Mouse (Mus musculus): Measurements from ENCODE around the gene Usp39. TPM values are rescaled to one million over a fixed set of nuclear protein-coding genes. Genes with fewer than 3 reads are reported as not detected.

Gene Usp39
- polyA plus RNA-seq, 1 experiment, result 55.4 TPM

GRCm38 (mm10) chr6:72273153-72273552 lies 71.8 kb downstream of the Usp39 start:
- TF ChIP-seq TCF12 (IDR thresholded peaks at IDR 0.05; ENCODE audit: insufficient read depth, poor library complexity, severe bottlenecking), result no peak
- no peak for TF ChIP-seq REST (IDR thresholded peaks at IDR 0.05; ENCODE audit: insufficient read depth, insufficient read length)
- no peak for TF ChIP-seq MYOD1 (IDR thresholded peaks at IDR 0.05; ENCODE audit: control insufficient read depth in 1 of 3, insufficient read length in 2 of 3, low read depth in 2 of 3)
- TF ChIP-seq TCF3 (IDR thresholded peaks at IDR 0.05; ENCODE audit: insufficient read length, low read depth), result no peak
- TF ChIP-seq USF1 (IDR thresholded peaks at IDR 0.05; ENCODE audit: low read depth), result no peak
- no peak for TF ChIP-seq MAX (IDR thresholded peaks at IDR 0.05; ENCODE audit: low read depth)
- no peak for TF ChIP-seq SRF (IDR thresholded peaks at IDR 0.05; ENCODE audit: control insufficient read depth, insufficient read length, low read depth)
- TF ChIP-seq E2F4 (IDR thresholded peaks at IDR 0.05; ENCODE audit: insufficient read depth), result no peak
- no peak for TF ChIP-seq POLR2AphosphoS2 (IDR thresholded peaks at IDR 0.05; ENCODE audit: insufficient read length, low read depth)
- TF ChIP-seq MYOG (IDR thresholded peaks at IDR 0.05; ENCODE audit: control insufficient read depth in 1 of 3, insufficient read depth in 1 of 3, insufficient read length in 2 of 3, low read depth in 2 of 3), result no peak
- TF ChIP-seq CEBPB (IDR thresholded peaks at IDR 0.05; ENCODE audit: insufficient read depth, poor library complexity, severe bottlenecking), result no peak
- TF ChIP-seq POLR2A (IDR thresholded peaks at IDR 0.05; ENCODE audit: insufficient read length, low read depth), result no peak
- H3K27me3 ChIP-seq (ENCODE audit: control insufficient read depth, insufficient read depth, insufficient read length), result no peaks in the 10 kb centered on the region

DNA sequence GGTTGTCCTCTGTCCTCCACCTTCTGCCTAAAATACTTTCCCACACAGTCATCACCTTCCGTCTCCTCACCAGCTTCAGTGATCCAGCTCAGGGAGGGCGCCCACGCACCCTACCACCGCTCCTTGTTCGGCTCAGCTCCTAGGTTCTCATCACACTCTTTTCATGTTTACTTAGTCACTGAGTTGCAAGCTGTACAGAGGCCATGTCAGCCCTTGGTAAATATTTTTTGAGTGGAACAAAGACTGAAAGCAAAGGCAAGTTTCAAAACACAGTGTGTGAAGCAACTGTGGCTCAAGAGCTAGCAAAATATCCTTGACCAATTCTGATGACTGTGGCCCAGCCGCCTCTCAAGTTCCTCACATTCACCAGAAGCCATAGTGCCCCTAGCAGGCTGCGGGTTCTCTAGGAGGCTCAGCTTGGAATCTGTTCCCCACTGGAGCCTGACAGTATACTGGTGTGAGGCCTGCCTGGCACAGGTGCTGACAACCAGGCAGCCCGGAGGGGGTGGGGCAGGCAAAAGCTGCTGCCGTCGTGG lies 72.8 kb downstream of the Usp39 start:
- Histone ChIP-seq H3K79me2 (ENCODE audit: control insufficient read depth, insufficient read depth) (no peaks in the 10 kb centered on the region), H3K36me3 (ENCODE audit: control insufficient read depth, insufficient read depth) (no peaks in the 10 kb centered on the region), H3ac (ENCODE audit: control insufficient read depth, insufficient read length) (no peak overlapping the region), H3K27me3 (ENCODE audit: control insufficient read depth, insufficient read depth, insufficient read length) (no peaks in the 10 kb centered on the region), H3K4me3 (no peak overlapping the region), H3K4me2 (ENCODE audit: low read depth) (no peak overlapping the region)
- no peak for TF ChIP-seq SRF (IDR thresholded peaks at IDR 0.05; ENCODE audit: control insufficient read depth, insufficient read length, low read depth)
- no peak for TF ChIP-seq REST (IDR thresholded peaks at IDR 0.05; ENCODE audit: insufficient read depth, insufficient read length)
- no peak for TF ChIP-seq TCF12 (IDR thresholded peaks at IDR 0.05; ENCODE audit: insufficient read depth, poor library complexity, severe bottlenecking)
- no peak for TF ChIP-seq E2F4 (IDR thresholded peaks at IDR 0.05; ENCODE audit: insufficient read depth)
- TF ChIP-seq TCF3 (IDR thresholded peaks at IDR 0.05; ENCODE audit: insufficient read length, low read depth), result no peak
- no peak for TF ChIP-seq CEBPB (IDR thresholded peaks at IDR 0.05; ENCODE audit: insufficient read depth, poor library complexity, severe bottlenecking)
- TF ChIP-seq MYOG (IDR thresholded peaks at IDR 0.05; ENCODE audit: control insufficient read depth in 1 of 3, insufficient read depth in 1 of 3, insufficient read length in 2 of 3, low read depth in 2 of 3), result no peak
- TF ChIP-seq MAX (IDR thresholded peaks at IDR 0.05; ENCODE audit: low read depth), result no peak
- no peak for TF ChIP-seq POLR2A (IDR thresholded peaks at IDR 0.05; ENCODE audit: insufficient read length, low read depth)
- no peak for TF ChIP-seq MYOD1 (IDR thresholded peaks at IDR 0.05; ENCODE audit: control insufficient read depth in 1 of 3, insufficient read length in 2 of 3, low read depth in 2 of 3)
- TF ChIP-seq POLR2AphosphoS2 (IDR thresholded peaks at IDR 0.05; ENCODE audit: insufficient read length, low read depth), result no peak
- no peak for TF ChIP-seq USF1 (IDR thresholded peaks at IDR 0.05; ENCODE audit: low read depth)

More at GRCm38 (mm10) chr6:72273153-72273552, 71.8 kb downstream of the Usp39 start:
- Histone ChIP-seq H3K36me3 (ENCODE audit: control insufficient read depth, insufficient read depth) (no peaks in the 10 kb centered on the region), H3K4me3 (no peak overlapping the region), H3K4me2 (ENCODE audit: low read depth) (no peak overlapping the region), H3K79me2 (ENCODE audit: control insufficient read depth, insufficient read depth) (no peaks in the 10 kb centered on the region), H3ac (ENCODE audit: control insufficient read depth, insufficient read length) (no peak overlapping the region)

DNA sequence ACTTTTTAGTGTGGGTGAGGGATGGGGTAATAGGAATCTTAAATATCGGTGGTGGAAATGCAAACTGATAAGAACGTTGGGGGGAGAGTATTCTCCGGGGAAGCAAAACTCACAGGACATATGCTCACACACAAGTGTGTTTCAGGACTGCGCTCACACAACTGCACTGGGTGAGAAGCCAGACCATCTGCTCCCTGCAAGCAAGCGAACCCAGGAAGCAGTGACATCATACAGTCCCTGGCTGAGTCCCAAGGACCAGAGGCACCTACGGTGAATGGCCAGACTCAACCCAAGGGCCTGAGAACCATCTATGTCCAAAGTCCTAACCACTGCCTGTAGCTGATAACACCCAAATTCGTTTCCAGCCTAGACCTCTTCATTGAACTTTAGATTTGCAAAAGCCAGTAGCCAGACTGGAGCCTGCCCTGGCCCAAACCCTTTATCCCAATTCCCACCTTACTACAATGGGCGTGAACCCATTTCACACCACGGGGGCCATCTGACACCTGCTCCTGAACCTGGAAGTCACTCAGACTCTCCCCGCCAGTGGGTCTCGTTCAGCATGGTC lies 73.9 kb downstream of the Usp39 start:
- no peak for TF ChIP-seq MAX (IDR thresholded peaks at IDR 0.05; ENCODE audit: low read depth)
- TF ChIP-seq POLR2A (IDR thresholded peaks at IDR 0.05; ENCODE audit: insufficient read length, low read depth), result no peak
- TF ChIP-seq E2F4 (IDR thresholded peaks at IDR 0.05; ENCODE audit: insufficient read depth), result no peak
- no peak for TF ChIP-seq MYOG (IDR thresholded peaks at IDR 0.05; ENCODE audit: control insufficient read depth in 1 of 3, insufficient read depth in 1 of 3, insufficient read length in 2 of 3, low read depth in 2 of 3)
- no peak for TF ChIP-seq POLR2AphosphoS2 (IDR thresholded peaks at IDR 0.05; ENCODE audit: insufficient read length, low read depth)
- TF ChIP-seq CEBPB (IDR thresholded peaks at IDR 0.05; ENCODE audit: insufficient read depth, poor library complexity, severe bottlenecking), result no peak
- TF ChIP-seq TCF3 (IDR thresholded peaks at IDR 0.05; ENCODE audit: insufficient read length, low read depth), result no peak
- no peak for TF ChIP-seq SRF (IDR thresholded peaks at IDR 0.05; ENCODE audit: control insufficient read depth, insufficient read length, low read depth)
- TF ChIP-seq TCF12 (IDR thresholded peaks at IDR 0.05; ENCODE audit: insufficient read depth, poor library complexity, severe bottlenecking), result no peak
- TF ChIP-seq MYOD1 (IDR thresholded peaks at IDR 0.05; ENCODE audit: control insufficient read depth in 1 of 3, insufficient read length in 2 of 3, low read depth in 2 of 3), result no peak
- no peak for TF ChIP-seq REST (IDR thresholded peaks at IDR 0.05; ENCODE audit: insufficient read depth, insufficient read length)
- no peak for TF ChIP-seq USF1 (IDR thresholded peaks at IDR 0.05; ENCODE audit: low read depth)
- H3K36me3 ChIP-seq (ENCODE audit: control insufficient read depth, insufficient read depth), result no peaks in the 10 kb centered on the region
- no peaks in the 10 kb centered on the region for H3K27me3 ChIP-seq (ENCODE audit: control insufficient read depth, insufficient read depth, insufficient read length)
- no peaks in the 10 kb centered on the region for H3K79me2 ChIP-seq (ENCODE audit: control insufficient read depth, insufficient read depth)
- no peak overlapping the region for H3ac ChIP-seq (ENCODE audit: control insufficient read depth, insufficient read length)
- H3K4me2 ChIP-seq (ENCODE audit: low read depth), result peak overlapping the region; percentile 40
- no peak overlapping the region for H3K4me3 ChIP-seq

- Histone ChIP-seq H3K4me2 (ENCODE audit: low read depth) (peak overlapping the region; percentile 40), H3K4me3 (no peak overlapping the region), H3K79me2 (ENCODE audit: control insufficient read depth, insufficient read depth) (no peaks in the 10 kb centered on the region), H3ac (ENCODE audit: control insufficient read depth, insufficient read length) (no peak overlapping the region), H3K27me3 (ENCODE audit: control insufficient read depth, insufficient read depth, insufficient read length) (no peaks in the 10 kb centered on the region), H3K36me3 (ENCODE audit: control insufficient read depth, insufficient read depth) (no peaks in the 10 kb centered on the region)
- TF ChIP-seq MYOD1 (IDR thresholded peaks at IDR 0.05; ENCODE audit: control insufficient read depth in 1 of 3, insufficient read length in 2 of 3, low read depth in 2 of 3) (peak in 2 of 3 experiments; percentile 23 to 45), CEBPB (IDR thresholded peaks at IDR 0.05; ENCODE audit: insufficient read depth, poor library complexity, severe bottlenecking) (no peak)
Observed at GRCm38 (mm10) chr6:72270258-72270657, 74.7 kb downstream of the Usp39 start.

Other genes with a start within 250 kb of the Usp39 start
- 94.5 TPM for gene St3gal5, start 247.6 kb downstream of the Usp39 start, polyA plus RNA-seq (2012; fragmentation: generic; extraction: Trizol)
- gene Atoh8, start 109.6 kb downstream of the Usp39 start, polyA plus RNA-seq (2012; fragmentation: generic; extraction: Trizol), result 2.1 TPM
- gene Sftpb, start 40.6 kb downstream of the Usp39 start, polyA plus RNA-seq (2012; fragmentation: generic; extraction: Trizol), result not detected
- 8.0 TPM for gene 0610030E20Rik, start 2.1 kb upstream of the Usp39 start, polyA plus RNA-seq (2012; fragmentation: generic; extraction: Trizol)
- gene Tmem150a, start 10.3 kb upstream of the Usp39 start, polyA plus RNA-seq (2012; fragmentation: generic; extraction: Trizol), result 26.7 TPM
- 169 TPM for gene Rnf181, start 21.8 kb upstream of the Usp39 start, polyA plus RNA-seq (2012; fragmentation: generic; extraction: Trizol)
- 544 TPM for gene Vamp5, start 35.3 kb upstream of the Usp39 start, polyA plus RNA-seq (2012; fragmentation: generic; extraction: Trizol)
- gene Vamp8, start 45.5 kb upstream of the Usp39 start, polyA plus RNA-seq (2012; fragmentation: generic; extraction: Trizol), result 107 TPM
- gene Ggcx, start 69.1 kb upstream of the Usp39 start, polyA plus RNA-seq (2012; fragmentation: generic; extraction: Trizol), result 17.5 TPM
- gene Mat2a, start 94.4 kb upstream of the Usp39 start, polyA plus RNA-seq (2012; fragmentation: generic; extraction: Trizol), result 142 TPM
- 1.1 TPM for gene Sh2d6, start 176.5 kb upstream of the Usp39 start, polyA plus RNA-seq (2012; fragmentation: generic; extraction: Trizol)
- 394 TPM for gene Capg, start 199.2 kb upstream of the Usp39 start, polyA plus RNA-seq (2012; fragmentation: generic; extraction: Trizol)